Mouse (Mus musculus) lung, postnatal 4 days (tissue): Measurements from ENCODE around the gene Txlnb.

ENCODE experiments used
- DNase-seq, 2 experiments: peaks; one replicate each; pipeline ENCODE4 v3.0.0; 2021

Txlnb gene

DNA sequence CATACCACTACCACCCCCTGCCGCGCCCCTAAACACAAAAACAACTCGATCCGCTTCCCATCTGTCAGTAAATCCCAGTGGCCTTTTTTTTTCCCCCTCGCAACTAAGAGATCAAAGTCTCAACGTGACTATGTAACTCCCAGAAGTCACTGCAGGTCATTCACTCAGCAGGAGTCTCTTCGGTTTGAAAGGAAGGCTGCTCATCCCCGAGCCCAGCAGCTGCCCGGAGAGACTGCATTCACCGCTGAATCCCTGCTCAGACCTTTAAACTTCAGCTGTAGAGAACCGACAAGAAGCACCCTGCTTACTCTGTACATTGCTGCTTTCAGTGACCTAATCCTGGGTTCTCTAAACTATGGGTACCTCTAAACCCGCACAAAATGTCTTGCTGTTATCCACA, 31.4 kb downstream of the Txlnb start:
- no peak for DNase-seq

DNA sequence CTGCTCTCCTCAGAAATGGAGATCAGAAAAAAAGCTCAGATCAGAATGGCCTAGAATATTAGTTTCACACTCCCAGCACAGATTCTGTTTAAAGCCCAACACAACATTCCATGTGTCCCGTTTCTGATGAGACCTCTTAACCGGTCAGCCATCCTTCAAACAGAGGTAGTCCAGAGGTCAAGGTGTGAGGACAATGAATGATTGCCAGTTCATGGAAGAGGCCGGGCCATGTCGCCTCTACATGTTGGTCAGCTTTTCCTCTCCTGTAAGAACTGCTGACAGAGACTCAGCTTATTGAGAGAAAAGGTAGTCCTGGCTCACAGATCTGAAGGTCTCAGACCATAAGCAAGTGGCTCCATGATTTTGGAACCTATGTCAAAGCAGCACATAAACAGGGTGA, 33.2 kb downstream of the Txlnb start:
- no peak for DNase-seq

DNA sequence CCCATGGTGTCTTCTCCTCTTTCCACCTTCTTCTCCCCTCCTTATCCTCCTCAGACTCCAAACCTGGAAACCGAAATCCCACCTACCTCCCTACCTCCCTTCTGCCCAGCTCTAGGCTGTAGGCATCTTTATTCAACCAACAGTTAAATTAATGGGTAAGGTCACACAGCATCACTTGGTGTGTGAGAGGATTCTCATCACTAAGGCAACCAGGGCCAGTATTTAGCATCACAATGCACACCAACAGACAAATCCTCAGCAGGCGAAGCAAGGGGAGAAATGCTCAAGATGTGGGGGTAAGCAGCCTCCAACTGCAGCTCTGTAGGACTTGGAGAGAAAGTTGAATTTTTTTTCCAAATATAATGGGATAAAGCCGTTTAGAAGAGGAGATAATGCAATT, 35.0 kb downstream of the Txlnb start:
- DNase-seq: no peak

DNA sequence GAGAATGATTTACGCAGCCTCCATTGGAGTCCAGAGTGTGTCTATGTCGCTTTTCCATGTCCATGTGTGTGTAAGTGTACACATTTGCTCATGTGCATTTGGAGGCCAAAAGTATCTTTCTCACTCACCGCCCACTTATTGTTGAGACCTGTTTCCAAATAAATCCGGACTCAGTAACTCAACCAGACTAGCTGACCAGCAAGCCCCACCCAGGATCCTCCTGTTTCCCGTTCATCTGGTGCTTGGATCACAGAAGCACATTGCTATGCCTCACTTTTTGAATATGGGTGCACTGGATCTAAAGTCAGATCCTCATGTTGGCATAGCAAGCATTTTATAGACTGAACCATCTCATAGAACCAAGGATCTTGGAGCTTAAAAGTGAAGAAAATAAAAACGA, 39.0 kb downstream of the Txlnb start:
- no peak for DNase-seq

DNA sequence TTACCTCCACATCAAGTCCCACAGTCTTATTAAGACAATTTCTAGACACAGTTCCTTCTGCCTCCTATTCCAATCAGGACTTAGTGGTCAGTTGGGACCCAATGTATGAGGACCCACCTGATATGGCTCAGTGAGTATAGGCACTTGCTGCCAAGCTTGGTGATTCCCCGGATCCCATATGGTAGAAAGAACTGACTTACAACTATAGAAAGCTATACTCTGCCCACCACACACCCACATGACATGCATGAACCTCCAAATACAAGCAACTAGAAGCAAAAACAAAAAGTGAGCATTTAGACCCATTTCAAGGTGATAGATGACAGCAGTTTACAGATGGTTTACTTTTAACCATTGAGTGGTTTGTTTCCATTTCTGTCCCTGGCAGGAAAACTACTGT, 40.2 kb downstream of the Txlnb start:
- DNase-seq: no peak

GRCm38 (mm10) chr10:17842030-17842429, 46.0 kb downstream of the Txlnb start:
- DNase-seq: no peak

GRCm38 (mm10) chr10:17844781-17845537, 48.9 kb downstream of the Txlnb start:
- DNase-seq: no peak

DNA sequence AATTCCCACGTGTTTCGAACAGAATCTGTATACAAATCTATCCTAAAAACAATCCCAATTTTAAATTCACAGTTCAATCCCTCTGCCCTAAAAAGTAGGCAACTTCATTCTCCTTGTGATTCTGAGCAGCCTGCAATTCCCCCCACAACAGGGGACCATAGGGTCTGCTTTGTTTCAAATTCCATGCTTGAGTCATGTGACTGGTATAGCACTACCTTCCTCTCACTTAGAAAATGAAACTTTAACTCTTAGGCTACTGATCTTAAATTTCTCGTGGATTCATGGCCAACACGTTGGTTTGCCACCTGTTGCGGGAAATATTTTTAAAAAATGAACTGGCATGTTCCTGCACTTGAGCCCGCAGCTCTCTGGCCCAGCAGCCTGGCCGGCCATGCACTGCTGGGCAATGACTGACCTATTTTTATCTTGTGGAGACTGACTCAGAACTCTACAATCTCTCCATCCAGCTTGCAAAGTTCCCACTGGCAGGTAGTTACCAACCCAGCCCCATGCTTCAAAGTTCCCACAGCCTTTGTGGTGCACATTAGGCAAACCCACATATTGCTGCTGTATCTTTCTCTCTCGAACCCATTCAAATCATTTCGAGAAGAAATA, 61.7 kb downstream of the Txlnb start:
- DNase-seq: no peak

DNA sequence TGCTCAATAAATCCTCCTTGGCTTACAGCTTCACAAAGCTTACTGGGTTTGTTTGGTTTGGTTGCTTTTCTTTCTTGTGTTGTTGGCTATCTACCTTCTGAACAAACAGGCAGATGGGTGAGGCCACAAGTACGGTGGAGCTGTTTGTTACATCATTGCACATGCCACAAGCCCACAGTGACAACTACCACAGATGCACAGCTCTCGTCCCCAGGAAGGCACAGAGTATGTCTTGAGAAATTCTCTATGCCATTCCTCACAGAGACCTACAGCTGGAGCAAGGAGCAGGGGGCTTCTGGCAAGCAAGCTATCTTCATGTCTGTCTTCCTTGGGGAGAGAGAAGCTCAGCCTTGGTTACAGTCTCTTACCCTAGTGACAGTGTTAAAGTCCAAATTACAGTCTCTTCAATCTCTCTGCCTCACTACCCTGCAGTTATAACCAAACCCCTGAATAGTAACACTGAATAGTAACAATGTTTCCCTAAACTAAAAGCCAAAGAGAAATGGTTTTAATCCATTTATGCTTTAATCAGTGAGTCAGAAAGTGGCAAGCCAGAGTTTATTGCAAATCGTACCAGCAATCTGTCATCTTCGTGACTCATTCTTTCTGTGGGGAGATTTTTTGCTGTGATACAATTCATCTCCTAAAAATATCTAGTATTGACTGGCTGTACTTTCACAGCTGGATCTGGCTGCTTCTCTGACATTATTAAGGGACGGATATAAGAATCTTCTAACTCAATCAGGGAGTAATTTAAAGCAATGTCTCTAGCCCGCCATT, 64.9 kb downstream of the Txlnb start:
- no peak for DNase-seq

DNA sequence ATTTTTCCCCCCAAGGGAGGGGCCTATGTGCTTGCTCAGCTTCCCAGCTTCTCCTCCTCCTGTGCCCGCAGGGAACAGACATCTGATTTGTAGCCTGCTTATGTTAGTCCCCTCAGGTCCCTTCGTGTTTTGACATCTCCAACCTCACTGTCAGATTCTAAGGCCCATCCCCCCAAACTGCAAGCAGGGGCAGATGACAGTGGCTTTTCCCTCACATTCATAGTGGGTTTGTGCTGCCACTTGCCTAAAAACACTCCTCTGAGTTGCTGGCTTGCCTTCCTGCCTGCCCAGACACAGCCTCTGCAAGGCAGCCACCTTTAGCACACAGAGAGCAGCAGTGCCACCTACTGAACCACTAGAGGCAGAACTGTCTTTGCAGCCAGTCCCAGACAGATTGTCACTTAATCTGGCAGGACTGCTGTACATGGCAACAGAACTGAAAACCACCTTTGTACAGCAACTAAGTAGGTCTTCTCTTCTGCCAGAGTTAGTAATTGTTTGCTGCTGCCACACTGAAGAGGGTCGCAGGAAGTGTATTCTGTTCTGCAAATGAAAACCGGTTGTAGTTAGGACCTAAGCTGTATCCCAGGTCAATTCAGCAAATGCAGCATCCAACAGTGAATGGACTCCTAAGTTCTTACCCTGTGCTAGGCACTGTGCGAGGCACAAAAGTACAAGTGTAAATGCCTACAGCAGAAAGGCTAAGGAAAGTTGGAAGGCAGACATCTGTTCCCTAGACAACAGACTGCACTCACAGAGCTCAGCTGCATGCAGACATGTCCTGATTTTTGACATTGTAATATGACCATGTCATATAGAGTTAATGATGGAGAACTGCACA, 74.0 kb downstream of the Txlnb start:
- peak; percentile 57 to 64 for DNase-seq

DNA sequence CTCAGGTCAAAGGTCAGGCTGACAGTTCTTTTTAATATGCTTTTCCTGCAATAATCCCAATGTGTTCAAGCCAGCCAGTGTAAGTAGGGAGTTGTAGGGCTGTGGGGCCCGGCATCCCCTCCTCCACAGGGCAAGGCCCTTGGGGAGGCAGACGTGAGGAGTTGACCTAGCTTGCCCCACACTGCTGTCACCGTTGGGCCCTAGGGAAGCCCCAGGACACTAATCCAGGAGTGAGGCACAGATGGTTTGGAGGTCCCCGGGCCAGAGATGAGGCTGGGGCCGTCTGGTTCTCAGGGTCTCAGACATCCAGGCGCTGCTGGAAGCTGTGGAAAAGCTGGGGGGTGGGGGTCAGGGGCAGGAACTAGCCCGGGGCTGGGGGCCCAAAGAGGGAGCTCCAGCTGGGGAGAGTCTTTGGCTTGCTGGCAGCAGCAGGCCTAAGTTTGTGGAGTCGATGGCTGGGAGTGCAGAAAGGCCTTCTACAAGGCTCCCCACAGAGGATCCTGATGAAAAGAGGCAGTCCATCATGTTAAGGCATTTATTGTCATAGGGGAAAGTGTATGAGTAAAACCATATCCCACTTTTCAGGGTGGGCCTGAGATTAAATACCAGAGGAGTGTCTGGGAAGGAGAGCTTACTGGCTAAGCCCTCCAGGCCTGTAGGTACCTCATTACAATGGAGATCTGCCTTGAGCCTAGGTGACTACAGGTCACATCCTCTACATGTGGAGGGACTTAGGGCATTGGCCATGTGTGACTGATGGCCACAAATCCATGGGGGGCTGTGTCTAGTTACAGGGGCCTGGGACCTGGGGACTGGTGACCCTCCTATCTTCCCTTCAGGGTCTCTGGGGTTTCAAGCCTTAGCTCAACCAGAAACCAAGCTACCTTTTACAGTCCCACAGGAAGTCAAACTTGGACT, 82.2 kb downstream of the Txlnb start:
- DNase-seq: no peak

DNA sequence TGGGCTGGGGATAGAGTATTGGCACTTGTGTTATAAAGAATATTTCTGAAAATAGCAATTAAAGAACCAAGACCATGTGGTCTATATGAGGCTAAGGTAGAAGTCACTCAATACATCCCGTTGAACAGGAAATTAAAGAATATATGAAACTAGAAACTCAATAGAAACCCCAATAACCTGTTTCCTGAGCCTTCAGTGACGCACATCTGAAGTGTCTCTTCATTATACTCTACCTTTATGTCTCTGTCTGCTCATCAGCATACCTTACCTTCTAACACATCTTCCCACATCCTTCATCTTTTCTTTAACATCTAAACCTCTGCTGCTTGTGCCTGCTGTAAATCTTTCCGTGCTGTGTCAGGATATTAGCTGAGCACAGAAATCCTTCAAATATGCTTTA, 84.0 kb downstream of the Txlnb start:
- no peak for DNase-seq

GRCm38 (mm10) chr10:17880724-17881123, 84.7 kb downstream of the Txlnb start:
- DNase-seq: no peak
